Mouse (Mus musculus) brown adipose tissue, adult 24 weeks (tissue): ENCODE measurements at regions not wholly inside any gene's neighbourhood (a gene's known extent, or its start where the extent isn't known, plus 50 kb on each side); places are given as distances from the start of the nearest gene placed in this dataset.
"Not testable (repeated sequence)": the region's sequence is repeated elsewhere in the genome, so short reads cannot be mapped to it uniquely, and the experiment has no call there.

ENCODE experiments used
- H3K27ac ChIP-seq: fragments of 200-500 bp; replicated peaks from 2 replicates; pipeline ENCODE4 v1.5.1; 2012; ENCODE audit warnings: low read depth, mild to moderate bottlenecking, low read length
- H3K4me1 ChIP-seq: fragments of 200-500 bp; 2 replicates; pipeline ENCODE4 v1.6.1; 2012; ENCODE audit warnings: low read length, mixed read lengths; ENCODE audit not compliant: control insufficient read depth, insufficient read depth, insufficient read length
- H3K4me3 ChIP-seq: fragments of 200-500 bp; 2 replicates; pipeline ENCODE4 v1.5.1; 2012; ENCODE audit warnings: low read depth, mild to moderate bottlenecking, low read length, moderate library complexity; ENCODE audit not compliant: insufficient read depth

- not testable (repeated sequence) for H3K27ac ChIP-seq, H3K4me3 ChIP-seq, H3K4me1 ChIP-seq
Observed at GRCm38 (mm10) chr13:41915816-41916215, 68.3 kb upstream of the Adtrp start.

- H3K27ac ChIP-seq, result no peak overlapping the region
- peaks cover 10% of the 10 kb centered on the region; the same call in 1 of the 2 replicates for H3K4me1 ChIP-seq
- H3K4me3 ChIP-seq, result no peak overlapping the region
Observed at GRCm38 (mm10) chr13:41910736-41911135, 63.3 kb upstream of the Adtrp start.

GRCm38 (mm10) chr13:41910236-41910635 is 62.8 kb upstream of the Adtrp start:
- Histone ChIP-seq H3K27ac (no peak overlapping the region), H3K4me3 (0 out of 2 replicates have a peak overlapping the region, but pooled peaks have one; percentile 14), H3K4me1 (peaks cover 10% of the 10 kb centered on the region; the same call in 1 of the 2 replicates)

- H3K4me1 ChIP-seq, result peaks cover 10% of the 10 kb centered on the region; the same call in 1 of the 2 replicates
- no peak overlapping the region for H3K4me3 ChIP-seq
- H3K27ac ChIP-seq, result no peak overlapping the region
Observed at GRCm38 (mm10) chr13:41907027-41907426, 59.5 kb upstream of the Adtrp start.

- no peaks in the 10 kb centered on the region for H3K4me1 ChIP-seq
- H3K27ac ChIP-seq, result no peak overlapping the region
- H3K4me3 ChIP-seq, result no peak overlapping the region
Observed at GRCm38 (mm10) chr13:41903286-41903685, 55.8 kb upstream of the Adtrp start.

- Histone ChIP-seq H3K4me1 (no peaks in the 10 kb centered on the region), H3K27ac (no peak overlapping the region), H3K4me3 (no peak overlapping the region)
Observed at GRCm38 (mm10) chr13:41899837-41900463, 52.5 kb upstream of the Adtrp start.

GRCm38 (mm10) chr13:41899281-41899680 is 51.8 kb upstream of the Adtrp start:
- Histone ChIP-seq H3K4me1 (no peaks in the 10 kb centered on the region), H3K27ac (no peak overlapping the region), H3K4me3 (no peak overlapping the region)

- Histone ChIP-seq H3K4me3 (no peak overlapping the region), H3K27ac (no peak overlapping the region), H3K4me1 (no peaks in the 10 kb centered on the region)
Observed at GRCm38 (mm10) chr13:41897481-41898317, 50.2 kb upstream of the Adtrp start.
